24 mouse cellular contexts compared by ENCODE assay signal in the genomic region with DNA sequence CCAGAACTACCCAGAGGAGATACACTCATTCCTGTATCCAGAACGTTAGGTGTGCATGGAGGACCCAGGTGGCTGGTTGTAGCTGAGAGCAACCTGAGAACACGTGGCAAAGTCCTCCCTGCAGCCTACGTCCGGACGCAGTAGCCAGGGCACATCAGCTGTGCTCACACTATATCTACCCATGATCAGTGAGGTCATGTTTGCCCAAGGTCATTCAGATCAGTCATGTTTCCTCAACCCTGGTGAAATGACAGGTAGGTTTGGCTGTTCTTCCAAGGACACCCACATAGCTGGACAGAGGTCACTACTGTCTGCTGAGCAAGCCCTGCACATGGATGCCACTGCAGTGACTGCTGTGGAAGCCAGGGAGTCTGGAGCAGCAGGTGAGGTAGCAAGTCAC.
DNase-seq lines count a peak whose midpoint lies in the region; ATAC-seq and TF ChIP-seq lines count a peak whose summit lies in the region.
"Had no signal": no experiment of that assay in that cellular context is flagged by ENCODE, and none has a peak within 500 bp of the region (broad histone marks: within the 10 kb centered on the region; RNA-seq: fewer than 3 reads in every experiment).

No protein-coding gene starts in this region.

- no peak for TF ChIP-seq CTCF in liver, embryonic 14.5 days (IDR thresholded peaks at IDR 0.05; ENCODE audit: low read depth)
- TF ChIP-seq CTCF in stomach, postnatal 0 days (IDR thresholded peaks at IDR 0.05; ENCODE audit: low read depth) = no peak

- no peaks in the 10 kb centered on the region for H3K36me3 ChIP-seq in liver, embryonic 14.5 days (replicated peaks; ENCODE audit: control insufficient read depth, insufficient read depth, low read depth)
- H3K36me3 ChIP-seq in stomach, postnatal 0 days (ENCODE audit: control insufficient read depth, insufficient read depth, low read length) = no peaks in the 10 kb centered on the region
- H3K36me3 ChIP-seq in hindbrain, embryonic 10.5 days = no peaks in the 10 kb centered on the region
- H3K36me3 ChIP-seq in intestine, embryonic 15.5 days = no peaks in the 10 kb centered on the region
- H3K36me3 ChIP-seq: embryonic facial prominence, embryonic 13.5 days; forebrain, embryonic 10.5 days; heart, embryonic 12.5 days; hindbrain, embryonic 15.5 days; lung, embryonic 15.5 days had no signal

- peak; percentile 39 for ATAC-seq in liver, embryonic 14.5 days (ENCODE audit: insufficient read depth)
- peak; percentile 70 for ATAC-seq in stomach, postnatal 0 days (ENCODE audit: low FRiP score, low TSS enrichment)
- no peak for ATAC-seq in intestine, embryonic 15.5 days
- ATAC-seq: forebrain, embryonic 16.5 days had no signal

- H3K4me1 ChIP-seq in liver, embryonic 14.5 days (replicated peaks; ENCODE audit: control insufficient read depth in 2 of 2, insufficient read depth in 2 of 2, low read length in 1 of 2) = peaks cover 0 to 8% of the 10 kb centered on the region in 2 experiments; a peak in 2 of 4 replicates
- peaks cover 7% of the 10 kb centered on the region for H3K4me1 ChIP-seq in stomach, postnatal 0 days (replicated peaks; ENCODE audit: control insufficient read depth, insufficient read depth)
- H3K4me1 ChIP-seq in hindbrain, embryonic 10.5 days (replicated peaks) = peaks cover 20% of the 10 kb centered on the region
- peaks cover 13% of the 10 kb centered on the region for H3K4me1 ChIP-seq in intestine, embryonic 15.5 days (replicated peaks)

- no peak for TF ChIP-seq EP300 in liver, embryonic 14.5 days (IDR thresholded peaks at IDR 0.05; ENCODE audit: low read depth)
- no peak for TF ChIP-seq EP300 in stomach, postnatal 0 days (optimal IDR thresholded peaks at IDR 0.05)

- no peaks in the 10 kb centered on the region for H3K9me3 ChIP-seq in liver, embryonic 14.5 days (ENCODE audit: control insufficient read depth, low read length)
- H3K9me3 ChIP-seq in stomach, postnatal 0 days (ENCODE audit: control insufficient read depth, low read length) = no peaks in the 10 kb centered on the region
- no peaks in the 10 kb centered on the region for H3K9me3 ChIP-seq in hindbrain, embryonic 10.5 days
- H3K9me3 ChIP-seq in intestine, embryonic 15.5 days = no peaks in the 10 kb centered on the region
- H3K9me3 ChIP-seq: embryonic facial prominence, embryonic 13.5 days; forebrain, embryonic 10.5 days; heart, embryonic 12.5 days; hindbrain, embryonic 15.5 days; lung, embryonic 15.5 days had no signal

- H3K4me2 ChIP-seq in liver, embryonic 14.5 days (ENCODE audit: low read depth) = no peak overlapping the region
- no peak overlapping the region for H3K4me2 ChIP-seq in stomach, postnatal 0 days (replicated peaks; ENCODE audit: low read depth)
- no peak overlapping the region for H3K4me2 ChIP-seq in intestine, embryonic 15.5 days (replicated peaks)
- H3K4me2 ChIP-seq: embryonic facial prominence, embryonic 13.5 days; heart, embryonic 12.5 days; hindbrain, embryonic 15.5 days; lung, embryonic 15.5 days; midbrain, embryonic 11.5 days had no signal

- no peaks in the 10 kb centered on the region for H3K27me3 ChIP-seq in liver, embryonic 14.5 days (ENCODE audit: control insufficient read depth, insufficient read depth, low read length)
- no peaks in the 10 kb centered on the region for H3K27me3 ChIP-seq in stomach, postnatal 0 days (ENCODE audit: control insufficient read depth, insufficient read depth, low read length)
- no peaks in the 10 kb centered on the region for H3K27me3 ChIP-seq in hindbrain, embryonic 10.5 days (ENCODE audit: insufficient read depth, poor library complexity, severe bottlenecking)
- no peaks in the 10 kb centered on the region for H3K27me3 ChIP-seq in intestine, embryonic 15.5 days (replicated peaks)
- H3K27me3 ChIP-seq: embryonic facial prominence, embryonic 13.5 days; heart, embryonic 12.5 days; hindbrain, embryonic 15.5 days; lung, embryonic 15.5 days had no signal

- H3K4me3 ChIP-seq in liver, embryonic 14.5 days (ENCODE audit: insufficient read depth in 1 of 2, low read depth in 2 of 2, low read length in 2 of 2) = no peak overlapping the region
- no peak overlapping the region for H3K4me3 ChIP-seq in stomach, postnatal 0 days (ENCODE audit: low read depth, low read length)
- no peak overlapping the region for H3K4me3 ChIP-seq in hindbrain, embryonic 10.5 days
- H3K4me3 ChIP-seq in intestine, embryonic 15.5 days (replicated peaks) = no peak overlapping the region
- H3K4me3 ChIP-seq: embryonic facial prominence, embryonic 13.5 days; forebrain, embryonic 10.5 days; gastrocnemius, adult 2 months; heart, embryonic 12.5 days; hindbrain, embryonic 15.5 days; layer of hippocampus, adult 2 months; lung, embryonic 15.5 days had no signal

- no peak overlapping the region for H3K9ac ChIP-seq in liver, embryonic 14.5 days (replicated peaks)
- no peak overlapping the region for H3K9ac ChIP-seq in stomach, postnatal 0 days (ENCODE audit: low read length)
- no peak overlapping the region for H3K9ac ChIP-seq in intestine, embryonic 15.5 days
- H3K9ac ChIP-seq: embryonic facial prominence, embryonic 13.5 days; heart, embryonic 12.5 days; hindbrain, embryonic 15.5 days; lung, embryonic 15.5 days had no signal

- peak; percentile 52 for DNase-seq in adrenal gland, postnatal 14 days
- DNase-seq in adrenal gland, postnatal 25 days = no peak
- DNase-seq in adrenal gland, postnatal 36 days = peak; percentile 32 to 41
- no peak for DNase-seq in liver, embryonic 14.5 days (ENCODE audit: low read depth in 3 of 3, low spot score in 3 of 3)
- peak; percentile 24 for DNase-seq in stomach, postnatal 0 days (ENCODE audit: low spot score)
- DNase-seq in hindbrain, embryonic 10.5 days (ENCODE audit: low spot score) = no peak
- DNase-seq: B cell, adult 2 months; cerebellum, adult 11-12 months; cerebellum, adult 9-11 months; gastrocnemius, adult 2 months; gastrocnemius, postnatal 36 days; heart, adult 18-20 months; kidney, adult 2 months; kidney, postnatal 36 days; lung, postnatal 36 days had no signal

- 63% methylated on average over 5 of the region's 5 CpGs for WGBS in liver, embryonic 14.5 days (ENCODE audit: insufficient replicate concordance)
- WGBS in stomach, postnatal 0 days = 74% methylated on average over 5 of the region's 5 CpGs
- 86% methylated on average over 5 of the region's 5 CpGs for WGBS in hindbrain, embryonic 10.5 days
- WGBS in intestine, embryonic 15.5 days = 79% methylated on average over 5 of the region's 5 CpGs

- H3K27ac ChIP-seq in liver, embryonic 14.5 days = no peak overlapping the region
- H3K27ac ChIP-seq in stomach, postnatal 0 days (replicated peaks) = no peak overlapping the region
- no peak overlapping the region for H3K27ac ChIP-seq in hindbrain, embryonic 10.5 days
- no peak overlapping the region for H3K27ac ChIP-seq in intestine, embryonic 15.5 days
- H3K27ac ChIP-seq: embryonic facial prominence, embryonic 13.5 days; forebrain, embryonic 10.5 days; gastrocnemius, adult 2 months; hindbrain, embryonic 15.5 days; layer of hippocampus, adult 2 months; lung, embryonic 15.5 days had no signal

Comparison
In these comparisons a context has a peak if more than half of its experiments do, and no peak if none do; other contexts are left out.
1. DNase-seq: peak in adrenal gland, postnatal 14 days (single experiment), adrenal gland, postnatal 36 days (2 of 2) and stomach, postnatal 0 days (single experiment); none in adrenal gland, postnatal 25 days (single experiment), liver, embryonic 14.5 days (0 of 3) and hindbrain, embryonic 10.5 days (single experiment).